Mouse (Mus musculus): ENCODE measurements at regions not wholly inside any gene's neighbourhood (a gene's known extent, or its start where the extent isn't known, plus 50 kb on each side); places are given as distances from the start of the nearest gene placed in this dataset.
"Not testable (repeated sequence)": the region's sequence is repeated elsewhere in the genome, so short reads cannot be mapped to it uniquely, and the experiment has no call there.

GRCm38 (mm10) chr4:101366905-101367679 lies 52.0 kb upstream of the Ak4 start:
- TF ChIP-seq FLI1 (IDR thresholded peaks at IDR 0.05; ENCODE audit: low read length), result no peak
- no peak for TF ChIP-seq GATA1 (IDR thresholded peaks at IDR 0.05; ENCODE audit: borderline replicate concordance, low read length)
- H3K27me3 ChIP-seq (replicated peaks), result peaks cover 2% of the 10 kb centered on the region
- no peaks in the 10 kb centered on the region for H3K9me3 ChIP-seq
- H3K4me1 ChIP-seq, result peaks cover 7% of the 10 kb centered on the region
- H3K4me3 ChIP-seq (replicated peaks), result peak overlapping the region; percentile 84
- H3K36me3 ChIP-seq (replicated peaks; ENCODE audit: low read length), result no peaks in the 10 kb centered on the region

GRCm38 (mm10) chr4:101365299-101365698 lies 53.8 kb upstream of the Ak4 start:
- Histone ChIP-seq H3K36me3 (replicated peaks; ENCODE audit: low read length) (no peaks in the 10 kb centered on the region), H3K9me3 (no peaks in the 10 kb centered on the region), H3K4me3 (replicated peaks) (no peak overlapping the region), H3K27me3 (replicated peaks) (peaks cover 2% of the 10 kb centered on the region), H3K4me1 (peaks cover 7% of the 10 kb centered on the region)
- TF ChIP-seq GATA1 (IDR thresholded peaks at IDR 0.05; ENCODE audit: borderline replicate concordance, low read length), result no peak
- TF ChIP-seq FLI1 (IDR thresholded peaks at IDR 0.05; ENCODE audit: low read length), result no peak

DNA sequence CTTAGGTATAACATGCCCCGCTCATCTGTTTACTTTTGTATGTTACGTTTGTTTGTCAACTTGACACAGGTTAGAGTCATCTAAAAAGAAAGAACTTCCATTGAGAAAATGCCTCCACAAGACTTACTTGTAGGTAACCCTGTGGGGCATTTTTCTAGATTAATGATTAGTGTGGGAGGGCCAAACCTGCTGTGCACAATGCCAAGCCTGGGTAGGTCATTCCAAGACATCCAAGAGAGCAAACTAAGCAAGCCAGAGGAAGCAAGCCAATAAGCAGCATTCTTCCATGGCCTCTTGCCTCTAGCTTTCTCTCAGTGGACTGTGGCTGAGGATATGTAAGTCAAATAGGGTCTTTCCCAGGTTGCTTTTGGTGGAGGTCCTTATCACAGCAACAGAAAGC lies 54.4 kb upstream of the Ak4 start:
- Histone ChIP-seq H3K36me3 (replicated peaks; ENCODE audit: low read length) (no peaks in the 10 kb centered on the region), H3K4me3 (replicated peaks) (no peak overlapping the region), H3K4me1 (peaks cover 7% of the 10 kb centered on the region)

DNA sequence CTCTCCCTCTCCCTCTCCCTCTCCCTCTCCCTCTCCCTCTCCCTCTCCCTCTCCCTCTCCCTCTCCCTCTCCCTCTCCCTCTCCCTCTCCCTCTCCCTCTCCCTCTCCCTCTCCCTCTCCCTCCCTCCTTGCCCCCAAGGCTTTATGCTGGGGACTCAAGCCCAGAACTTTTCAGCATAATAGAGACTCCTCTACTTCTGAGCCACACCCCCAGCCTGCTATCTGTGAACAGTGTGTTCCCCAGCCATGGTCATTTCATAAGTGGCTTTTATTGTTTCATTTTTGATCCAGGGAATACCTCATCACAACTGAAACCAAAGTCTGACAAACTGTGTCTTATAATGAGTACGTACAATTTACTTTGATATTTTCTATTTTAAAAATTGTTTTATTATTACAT lies 55.8 kb upstream of the Ak4 start:
- H3K4me3 ChIP-seq (replicated peaks); H3K36me3 ChIP-seq (replicated peaks; ENCODE audit: low read length); H3K9me3 ChIP-seq; H3K27me3 ChIP-seq (replicated peaks): not testable (repeated sequence)
- H3K4me1 ChIP-seq, result peaks cover 17% of the 10 kb centered on the region

More for the DNA sequence above, 54.4 kb upstream of the Ak4 start:
- Histone ChIP-seq H3K9me3 (no peaks in the 10 kb centered on the region), H3K27me3 (replicated peaks) (peaks cover 2% of the 10 kb centered on the region)
- TF ChIP-seq GATA1 (IDR thresholded peaks at IDR 0.05; ENCODE audit: borderline replicate concordance, low read length) (no peak), FLI1 (IDR thresholded peaks at IDR 0.05; ENCODE audit: low read length) (no peak)

DNA sequence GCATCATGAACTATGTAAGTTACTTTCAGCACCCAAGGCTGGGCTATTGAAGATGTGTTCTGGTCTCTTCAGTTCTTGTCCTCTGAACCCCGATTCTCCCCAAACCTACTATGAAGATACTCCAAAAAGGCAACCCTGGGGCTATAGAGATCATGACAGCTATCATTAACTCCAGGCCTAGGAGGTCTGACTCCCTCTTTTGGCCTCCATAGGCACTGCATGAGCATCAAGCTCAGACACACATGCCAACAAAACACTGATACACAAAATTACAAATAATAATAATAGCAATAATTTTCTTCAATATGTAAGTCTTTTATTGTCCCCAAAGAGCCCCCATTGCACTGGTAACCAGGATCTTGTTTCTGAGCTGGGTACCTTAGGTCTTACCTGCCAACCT lies 57.3 kb upstream of the Ak4 start:
- Histone ChIP-seq H3K4me1 (peaks cover 21% of the 10 kb centered on the region), H3K27me3 (replicated peaks) (peaks cover 2% of the 10 kb centered on the region), H3K4me3 (replicated peaks) (no peak overlapping the region)

DNA sequence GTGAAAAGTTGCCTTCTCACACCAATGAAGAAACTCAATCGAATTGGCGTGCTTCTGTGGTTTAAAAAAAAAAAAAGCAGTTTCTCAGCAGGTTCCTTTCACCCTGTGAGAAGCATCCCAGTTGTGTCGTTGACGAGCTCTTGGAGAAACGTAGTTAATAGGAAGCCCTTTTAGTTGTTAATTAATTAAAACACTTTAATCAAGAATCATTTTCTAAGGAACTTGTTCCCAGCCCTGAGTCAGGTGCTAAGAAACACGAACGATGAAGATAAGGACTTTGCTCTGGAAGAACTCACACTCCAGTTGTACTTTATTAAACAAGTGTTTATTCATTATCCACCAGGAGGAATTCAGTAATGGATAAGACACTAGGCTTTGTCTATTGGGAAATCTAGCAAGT lies 58.8 kb upstream of the Ak4 start:
- no peak for TF ChIP-seq GATA1 (IDR thresholded peaks at IDR 0.05; ENCODE audit: borderline replicate concordance, low read length)
- TF ChIP-seq FLI1 (IDR thresholded peaks at IDR 0.05; ENCODE audit: low read length), result no peak
- Histone ChIP-seq H3K9me3 (no peaks in the 10 kb centered on the region), H3K36me3 (replicated peaks; ENCODE audit: low read length) (peaks cover 2% of the 10 kb centered on the region), H3K27me3 (replicated peaks) (peaks cover 2% of the 10 kb centered on the region), H3K4me3 (replicated peaks) (no peak overlapping the region), H3K4me1 (peaks cover 22% of the 10 kb centered on the region)

More for the DNA sequence above, 57.3 kb upstream of the Ak4 start:
- H3K9me3 ChIP-seq, result no peaks in the 10 kb centered on the region
- peaks cover 2% of the 10 kb centered on the region for H3K36me3 ChIP-seq (replicated peaks; ENCODE audit: low read length)
- TF ChIP-seq FLI1 (IDR thresholded peaks at IDR 0.05; ENCODE audit: low read length) (no peak), GATA1 (IDR thresholded peaks at IDR 0.05; ENCODE audit: borderline replicate concordance, low read length) (no peak)

- peaks cover 34% of the 10 kb centered on the region for H3K4me1 ChIP-seq
- TF ChIP-seq GATA1 (IDR thresholded peaks at IDR 0.05; ENCODE audit: borderline replicate concordance, low read length) (no peak), FLI1 (IDR thresholded peaks at IDR 0.05; ENCODE audit: low read length) (no peak)
- H3K9me3 ChIP-seq, result no peaks in the 10 kb centered on the region
- H3K36me3 ChIP-seq (replicated peaks; ENCODE audit: low read length), result peaks cover 2% of the 10 kb centered on the region
- H3K27me3 ChIP-seq (replicated peaks), result peaks cover under 1% of the 10 kb centered on the region
- H3K4me3 ChIP-seq (replicated peaks), result peak overlapping the region; percentile 42
These were observed 60.0 kb upstream of the Ak4 start for GRCm38 (mm10) chr4:101359119-101359518.

DNA sequence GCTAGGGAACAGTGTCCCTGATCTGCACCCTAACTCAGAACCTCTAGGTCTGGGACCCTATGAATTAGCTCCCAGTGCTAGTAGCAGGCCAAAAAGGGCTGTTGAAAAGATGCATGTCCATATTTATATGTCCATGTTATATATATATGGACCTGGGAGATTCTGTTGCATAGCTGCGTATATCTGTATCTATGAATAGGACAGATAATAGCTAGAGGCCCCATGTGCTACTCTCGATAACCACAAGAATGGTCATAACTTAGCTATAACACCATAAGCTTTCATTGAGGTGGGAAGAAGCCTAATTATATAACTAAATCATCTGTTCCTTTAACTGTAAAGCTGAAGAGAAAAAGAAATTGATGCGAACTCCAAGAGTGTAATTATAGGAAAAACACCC lies 60.6 kb upstream of the Ak4 start:
- H3K9me3 ChIP-seq, result no peaks in the 10 kb centered on the region
- TF ChIP-seq GATA1 (IDR thresholded peaks at IDR 0.05; ENCODE audit: borderline replicate concordance, low read length), result no peak
- TF ChIP-seq FLI1 (IDR thresholded peaks at IDR 0.05; ENCODE audit: low read length), result no peak
- peaks cover 38% of the 10 kb centered on the region for H3K4me1 ChIP-seq
- peaks cover 2% of the 10 kb centered on the region for H3K36me3 ChIP-seq (replicated peaks; ENCODE audit: low read length)
- no peak overlapping the region for H3K4me3 ChIP-seq (replicated peaks)
- no peaks in the 10 kb centered on the region for H3K27me3 ChIP-seq (replicated peaks)

DNA sequence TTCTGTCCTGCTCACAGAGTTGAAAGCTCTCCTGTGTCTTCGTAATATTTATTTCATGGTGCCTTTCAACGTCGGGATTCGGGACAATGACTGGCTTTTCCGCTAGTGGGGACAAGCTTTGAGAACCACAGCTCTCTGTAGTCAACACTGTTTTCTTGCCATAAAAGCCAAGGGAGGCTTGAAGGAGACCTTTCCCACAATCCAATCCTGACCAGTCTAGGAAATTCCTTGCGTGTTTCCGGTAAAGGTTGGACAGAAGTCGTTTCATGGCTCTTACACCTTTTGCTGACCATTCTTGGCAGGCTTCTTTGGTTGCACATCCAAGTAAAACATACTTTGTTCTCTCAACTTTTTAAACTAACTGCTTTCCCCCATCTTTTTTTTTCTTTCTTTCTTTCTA lies 61.2 kb upstream of the Ak4 start:
- TF ChIP-seq FLI1 (IDR thresholded peaks at IDR 0.05; ENCODE audit: low read length) (no peak), GATA1 (IDR thresholded peaks at IDR 0.05; ENCODE audit: borderline replicate concordance, low read length) (no peak)
- Histone ChIP-seq H3K9me3 (no peaks in the 10 kb centered on the region), H3K4me1 (peaks cover 38% of the 10 kb centered on the region), H3K36me3 (replicated peaks; ENCODE audit: low read length) (peaks cover 2% of the 10 kb centered on the region), H3K4me3 (replicated peaks) (peak overlapping the region; percentile 96), H3K27me3 (replicated peaks) (no peaks in the 10 kb centered on the region)

- Histone ChIP-seq H3K36me3 (replicated peaks; ENCODE audit: low read length) (peaks cover 2% of the 10 kb centered on the region), H3K9me3 (no peaks in the 10 kb centered on the region), H3K27me3 (replicated peaks) (no peaks in the 10 kb centered on the region), H3K4me1 (peaks cover 38% of the 10 kb centered on the region), H3K4me3 (replicated peaks) (peak overlapping the region; percentile 96)
- TF ChIP-seq FLI1 (IDR thresholded peaks at IDR 0.05; ENCODE audit: low read length) (no peak), GATA1 (IDR thresholded peaks at IDR 0.05; ENCODE audit: borderline replicate concordance, low read length) (no peak)
These were observed 61.9 kb upstream of the Ak4 start for GRCm38 (mm10) chr4:101356954-101357891.

Data from megakaryocyte, embryonic 14.5 days (primary cell).